Mouse (Mus musculus): ENCODE data around the gene Tex13a. TPM values are rescaled to one million over a fixed set of nuclear protein-coding genes. Genes with fewer than 3 reads are reported as not detected.

Tex13a gene
- not detected for polyA plus RNA-seq (2017; shearing (Covaris generic))

DNA sequence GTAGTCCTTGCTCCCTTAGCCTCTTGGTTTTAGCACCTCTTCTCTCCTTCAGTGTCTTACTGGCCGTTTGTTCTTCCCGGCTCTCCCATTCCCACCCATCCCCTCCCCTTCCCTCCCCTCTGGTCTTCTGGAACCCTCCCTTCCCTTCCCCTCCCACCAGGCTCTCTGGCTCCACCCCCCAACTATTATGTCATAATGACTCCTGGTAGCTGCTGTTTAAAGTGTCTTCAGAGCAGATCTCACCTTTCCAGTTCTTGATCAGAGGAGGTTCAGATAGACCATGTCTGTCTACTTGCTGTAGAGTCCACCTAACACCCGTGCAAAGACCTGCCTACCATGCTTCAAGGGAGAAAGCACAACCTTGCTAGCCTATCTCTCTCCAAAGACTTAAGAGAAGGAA lies at the start of gene Tex13a:
Gene Tex13a (minus strand): TSS at position 101 of the 400 bp plus-strand sequence.
- no peak for ATAC-seq

DNA sequence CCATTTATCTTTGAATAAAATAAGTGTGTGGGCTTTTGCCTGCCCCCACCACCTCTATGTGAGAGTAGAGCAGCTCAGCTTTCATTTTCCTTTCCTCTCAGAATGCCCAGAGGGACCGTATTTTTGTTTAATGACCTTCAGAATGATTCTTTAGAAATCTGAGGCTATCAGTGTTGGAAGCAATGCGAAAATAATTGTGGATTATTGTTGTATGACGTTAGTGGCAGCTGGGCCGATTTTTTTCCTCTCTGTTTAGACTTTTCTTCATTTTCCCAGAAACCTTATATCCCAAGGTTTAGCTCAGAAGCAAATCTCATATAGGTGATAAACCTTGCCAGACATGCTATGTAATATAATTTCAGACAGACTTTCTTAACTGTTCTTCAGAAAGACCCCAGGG lies 25.2 kb upstream of the Tex13a start:
- no peak for ATAC-seq

DNA sequence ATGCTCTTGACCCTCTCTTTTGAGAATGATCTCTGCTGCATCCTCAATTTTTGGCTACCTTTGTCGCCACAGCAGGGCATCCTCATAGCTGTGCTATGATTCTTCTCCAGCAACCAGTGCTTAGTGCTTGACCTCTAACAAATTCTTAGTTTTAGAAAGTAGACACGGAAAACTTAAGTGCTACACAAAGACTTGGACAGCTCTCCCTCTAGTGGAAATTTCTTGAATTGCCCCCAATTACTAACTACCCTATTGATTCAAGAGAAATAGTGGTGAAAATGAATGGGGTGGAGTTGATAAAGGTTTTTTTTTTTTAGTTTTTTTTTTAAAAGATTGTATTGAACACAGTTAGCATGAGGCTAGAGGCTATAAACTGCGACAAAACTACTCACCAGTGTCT lies 39.2 kb downstream of the Tex13a start:
- ATAC-seq = no peak
